Mouse (Mus musculus) megakaryocyte progenitor cell, adult 5-6 weeks (primary cell): Measurements from ENCODE around the gene Oog3. TPM values are rescaled to one million over a fixed set of nuclear protein-coding genes. Genes with fewer than 3 reads are reported as not detected.

Source experiments
- ATAC-seq: replicated peaks from 2 replicates; pipeline ENCODE4 v1.8.0; 2016; ENCODE audit warnings: mild to moderate bottlenecking, moderate TSS enrichment, inconsistent platforms; ENCODE audit not compliant: poor library complexity
- total RNA-seq, 2 experiments: library from RNA; stranded (forward) in 1 of 2; stranded (reverse) in 1 of 2; fragments of 157-497, 149-512 nt in 1 of 2; fragments of 200-1000 nt in 1 of 2; gene quantifications; 2 replicates each; pipeline versions ENCODE4 v1.2.3 to v1.2.4; 2015 to 2017

The Oog3 gene
- not detected in 2 replicates for total RNA-seq (2015)
- not detected in 2 replicates for total RNA-seq (2017)

GRCm38 (mm10) chr4:144162563-144162962 lies at the start of gene Oog3:
Gene Oog3, minus strand, starts transcription at chr4:144162663.
- no peak for ATAC-seq

GRCm38 (mm10) chr4:144190419-144190818 lies 28.0 kb upstream of the Oog3 start, which contains the start of gene Oog2:
Gene Oog2, plus strand, starts transcription at chr4:144190719.
- no peak for ATAC-seq

Other genes starting within 250 kb of the Oog3 start
- gene Pramef25, start 211.6 kb downstream of the Oog3 start, total RNA-seq (2015): not detected in 2 replicates
- not detected in 2 replicates for gene Pramef25, start 211.6 kb downstream of the Oog3 start, total RNA-seq (2017)
- not detected in 2 replicates for gene Gm13101, start 195.7 kb downstream of the Oog3 start, total RNA-seq (2015)
- not detected in 2 replicates for gene Gm13101, start 195.7 kb downstream of the Oog3 start, total RNA-seq (2017)
- gene Pramef17, start 168.3 kb downstream of the Oog3 start, total RNA-seq (2015): not detected in 2 replicates
- gene Pramef17, start 168.3 kb downstream of the Oog3 start, total RNA-seq (2017): not detected in 2 replicates
- not detected in 2 replicates for gene Pramel4, start 103.5 kb downstream of the Oog3 start, total RNA-seq (2015)
- gene Pramel4, start 103.5 kb downstream of the Oog3 start, total RNA-seq (2017): not detected in 2 replicates
- gene Gm13102, start 56.2 kb downstream of the Oog3 start, total RNA-seq (2015): not detected in 2 replicates
- not detected in 2 replicates for gene Gm13102, start 56.2 kb downstream of the Oog3 start, total RNA-seq (2017)
- not detected in 2 replicates for gene Oog2, start 28.1 kb upstream of the Oog3 start, total RNA-seq (2015)
- not detected in 2 replicates for gene Oog2, start 28.1 kb upstream of the Oog3 start, total RNA-seq (2017)
- gene C87977, start 50.7 kb upstream of the Oog3 start, total RNA-seq (2015): not detected in 2 replicates
- gene C87977, start 50.7 kb upstream of the Oog3 start, total RNA-seq (2017): not detected in 2 replicates
- not detected in 2 replicates for gene Pramel5, start 117.8 kb upstream of the Oog3 start, total RNA-seq (2015)
- not detected in 2 replicates for gene Pramel5, start 117.8 kb upstream of the Oog3 start, total RNA-seq (2017)
- gene Gm13128, start 167.6 kb upstream of the Oog3 start, total RNA-seq (2015): not detected in 2 replicates
- not detected in 2 replicates for gene Gm13128, start 167.6 kb upstream of the Oog3 start, total RNA-seq (2017)
- not detected in 2 replicates for gene Gm13119, start 195.3 kb upstream of the Oog3 start, total RNA-seq (2015)
- gene Gm13119, start 195.3 kb upstream of the Oog3 start, total RNA-seq (2017): not detected in 2 replicates
- not detected in 2 replicates for gene Pramef20, start 215.3 kb upstream of the Oog3 start, total RNA-seq (2015)
- not detected in 2 replicates for gene Pramef20, start 215.3 kb upstream of the Oog3 start, total RNA-seq (2017)
- gene Pramef12, start 245.8 kb upstream of the Oog3 start, total RNA-seq (2015): not detected in 2 replicates
- not detected in 2 replicates for gene Pramef12, start 245.8 kb upstream of the Oog3 start, total RNA-seq (2017)